24 mouse cellular contexts compared by ENCODE assay signal in genomic region chr2:132871663-132872062, GRCm38 (mm10). TPM values are rescaled to one million over a fixed set of nuclear protein-coding genes. Genes with fewer than 3 reads are reported as not detected.
DNase-seq lines count a peak whose midpoint lies in the region; ATAC-seq and TF ChIP-seq lines count a peak whose summit lies in the region.
"Had no signal": no experiment of that assay in that cellular context is flagged by ENCODE, and none has a peak within 500 bp of the region (broad histone marks: within the 10 kb centered on the region; RNA-seq: fewer than 3 reads in every experiment).

No protein-coding gene starts in this region.

- no peak for DNase-seq in CH12.LX (ENCODE audit: extremely low read depth)
- DNase-seq in kidney, adult 8-10 months: peak; percentile 88 to 94
- DNase-seq in kidney, postnatal 36 days: peak; percentile 83 to 94
- DNase-seq in frontal cortex, adult 2 months (ENCODE audit: extremely low spot score in 1 of 2, low spot score in 1 of 2): no peak
- DNase-seq in forebrain, embryonic 14.5 days (ENCODE audit: low spot score): no peak
- DNase-seq: cerebellum, adult 11-12 months; cerebellum, postnatal 14 days; heart, postnatal 4 days; layer of hippocampus, adult 9-11 months; lung, postnatal 36 days; midbrain, embryonic 14.5 days; right cerebral cortex, postnatal 14 days; spleen, adult 18-20 months had no signal

- ATAC-seq in intestine, postnatal 0 days: peak; percentile 59
- no peak for ATAC-seq in intestine, embryonic 15.5 days
- ATAC-seq in hindbrain, embryonic 13.5 days (ENCODE audit: low FRiP score): no peak
- ATAC-seq in forebrain, embryonic 14.5 days: no peak
- ATAC-seq: CD4-positive, CD25-positive, alpha-beta regulatory T cell, adult 4 months; intestine, embryonic 16.5 days had no signal

- peaks cover 5% of the 10 kb centered on the region; the same call in 1 of the 2 replicates for H3K36me3 ChIP-seq in intestine, postnatal 0 days (ENCODE audit: control insufficient read depth, insufficient read depth)
- no peaks in the 10 kb centered on the region for H3K36me3 ChIP-seq in intestine, embryonic 15.5 days
- peaks cover 6 to 13% of the 10 kb centered on the region in 2 experiments for H3K36me3 ChIP-seq in CH12.LX (replicated peaks in 1 of 2; ENCODE audit: control insufficient read depth in 1 of 2, insufficient read depth in 1 of 2, low read length in 1 of 2)
- H3K36me3 ChIP-seq in hindbrain, embryonic 13.5 days: peaks cover 6% of the 10 kb centered on the region
- H3K36me3 ChIP-seq in forebrain, embryonic 14.5 days (ENCODE audit: control insufficient read depth, insufficient read depth, low read length): peaks cover 5% of the 10 kb centered on the region

- no peak for TF ChIP-seq CTCF in intestine, postnatal 0 days (IDR thresholded peaks at IDR 0.05; ENCODE audit: low read depth)
- no peak for TF ChIP-seq CTCF in CH12.LX (conservative IDR thresholded peaks at IDR 0.05 in 1 of 2, IDR thresholded peaks at IDR 0.05 in 1 of 2; ENCODE audit: low read depth in 2 of 2, low read length in 2 of 2)

- in situ Hi-C loops in CH12.LX (cut with MboI; ENCODE audit: low pct_ligation_motif_present, low pct_unique_long_range_greater_than_20kb, low sequenced_read_pairs): no loop called here

- no peaks in the 10 kb centered on the region for H3K79me2 ChIP-seq in CH12.LX (replicated peaks; ENCODE audit: control insufficient read depth, extremely low read depth, insufficient read depth, poor library complexity, severe bottlenecking)

- no peaks in the 10 kb centered on the region for H3K27me3 ChIP-seq in intestine, postnatal 0 days (replicated peaks; ENCODE audit: control insufficient read depth, insufficient read depth, low read length)
- H3K27me3 ChIP-seq in intestine, embryonic 15.5 days (replicated peaks): no peaks in the 10 kb centered on the region
- peaks cover 14% of the 10 kb centered on the region for H3K27me3 ChIP-seq in CH12.LX (replicated peaks)
- peaks cover 4% of the 10 kb centered on the region; the same call in 1 of the 2 replicates for H3K27me3 ChIP-seq in hindbrain, embryonic 13.5 days
- H3K27me3 ChIP-seq in forebrain, embryonic 14.5 days (replicated peaks; ENCODE audit: control insufficient read depth, insufficient read depth, low read length): no peaks in the 10 kb centered on the region
- H3K27me3 ChIP-seq: hindbrain, embryonic 15.5 days; lung, embryonic 15.5 days had no signal

- dilution Hi-C loops in CH12.LX (cut with MboI; ENCODE audit: extremely low pct_ligation_motif_present, extremely low pct_unique_long_range_greater_than_20kb, low sequenced_read_pairs): no loop called here

- no peak overlapping the region for H3K4me3 ChIP-seq in intestine, postnatal 0 days (ENCODE audit: low read depth, low read length)
- no peak overlapping the region for H3K4me3 ChIP-seq in intestine, embryonic 15.5 days (replicated peaks)
- H3K4me3 ChIP-seq in CH12.LX (replicated peaks in 1 of 3; ENCODE audit: low read depth in 2 of 3, low read length in 2 of 3, poor library complexity in 1 of 3): no peak overlapping the region
- no peak overlapping the region for H3K4me3 ChIP-seq in hindbrain, embryonic 13.5 days
- H3K4me3 ChIP-seq in forebrain, embryonic 14.5 days (ENCODE audit: low read depth, low read length): no peak overlapping the region
- H3K4me3 ChIP-seq: hindbrain, embryonic 15.5 days; liver, embryonic 15.5 days; lung, embryonic 15.5 days had no signal

- 41% methylated on average over 3 of the region's 3 CpGs for WGBS in intestine, postnatal 0 days
- WGBS in intestine, embryonic 15.5 days: 66% methylated on average over 3 of the region's 3 CpGs
- 83% methylated on average over 3 of the region's 3 CpGs for WGBS in hindbrain, embryonic 13.5 days
- 78% methylated on average over 3 of the region's 3 CpGs for WGBS in forebrain, embryonic 14.5 days

- no peaks in the 10 kb centered on the region for H3K4me1 ChIP-seq in intestine, postnatal 0 days (replicated peaks; ENCODE audit: control insufficient read depth, insufficient read depth, low read length)
- H3K4me1 ChIP-seq in intestine, embryonic 15.5 days (replicated peaks): no peaks in the 10 kb centered on the region
- H3K4me1 ChIP-seq in CH12.LX (ENCODE audit: control insufficient read depth in 1 of 2, insufficient read depth in 2 of 2): peaks cover 2 to 7% of the 10 kb centered on the region in 2 experiments; a peak in 3 of 4 replicates
- no peaks in the 10 kb centered on the region for H3K4me1 ChIP-seq in hindbrain, embryonic 13.5 days (replicated peaks)
- H3K4me1 ChIP-seq in forebrain, embryonic 14.5 days (ENCODE audit: control insufficient read depth, insufficient read depth, low read length): no peaks in the 10 kb centered on the region
- H3K4me1 ChIP-seq: hindbrain, embryonic 15.5 days; liver, embryonic 15.5 days had no signal

- no peak overlapping the region for H3K9ac ChIP-seq in intestine, postnatal 0 days (ENCODE audit: low read depth, low read length)
- H3K9ac ChIP-seq in intestine, embryonic 15.5 days: no peak overlapping the region
- H3K9ac ChIP-seq in CH12.LX (ENCODE audit: insufficient read depth, low read depth): no peak overlapping the region
- H3K9ac ChIP-seq in hindbrain, embryonic 13.5 days: no peak overlapping the region
- H3K9ac ChIP-seq in forebrain, embryonic 14.5 days (ENCODE audit: low read length): no peak overlapping the region
- H3K9ac ChIP-seq: hindbrain, embryonic 15.5 days; liver, embryonic 15.5 days; lung, embryonic 15.5 days had no signal

- H3K9me3 ChIP-seq in intestine, postnatal 0 days (ENCODE audit: control insufficient read depth): no peaks in the 10 kb centered on the region
- H3K9me3 ChIP-seq in intestine, embryonic 15.5 days: no peaks in the 10 kb centered on the region
- peaks cover 2% of the 10 kb centered on the region for H3K9me3 ChIP-seq in CH12.LX (replicated peaks; ENCODE audit: low read length)
- no peaks in the 10 kb centered on the region for H3K9me3 ChIP-seq in hindbrain, embryonic 13.5 days
- no peaks in the 10 kb centered on the region for H3K9me3 ChIP-seq in forebrain, embryonic 14.5 days (replicated peaks; ENCODE audit: control insufficient read depth, low read length)
- H3K9me3 ChIP-seq: G1E; hindbrain, embryonic 15.5 days; liver, embryonic 15.5 days; lung, embryonic 15.5 days had no signal

- 0 out of 2 replicates have a peak overlapping the region, but pooled peaks have one; percentile 17 for H3K4me2 ChIP-seq in intestine, postnatal 0 days (replicated peaks; ENCODE audit: low read depth)
- no peak overlapping the region for H3K4me2 ChIP-seq in intestine, embryonic 15.5 days (replicated peaks)
- no peak overlapping the region for H3K4me2 ChIP-seq in CH12.LX (ENCODE audit: insufficient read depth, low read depth, poor library complexity, severe bottlenecking)
- no peak overlapping the region for H3K4me2 ChIP-seq in hindbrain, embryonic 13.5 days
- H3K4me2 ChIP-seq in forebrain, embryonic 14.5 days (ENCODE audit: low read length): no peak overlapping the region
- H3K4me2 ChIP-seq: hindbrain, embryonic 15.5 days; liver, embryonic 15.5 days; lung, embryonic 15.5 days had no signal

- H3K27ac ChIP-seq in intestine, postnatal 0 days (ENCODE audit: low read depth, low read length): no peak overlapping the region
- no peak overlapping the region for H3K27ac ChIP-seq in intestine, embryonic 15.5 days
- no peak overlapping the region for H3K27ac ChIP-seq in CH12.LX (ENCODE audit: insufficient read depth, low read depth)
- no peak overlapping the region for H3K27ac ChIP-seq in hindbrain, embryonic 13.5 days
- no peak overlapping the region for H3K27ac ChIP-seq in forebrain, embryonic 14.5 days (ENCODE audit: low read depth, low read length)
- H3K27ac ChIP-seq: hindbrain, embryonic 15.5 days; liver, embryonic 15.5 days; lung, embryonic 15.5 days had no signal

- TF ChIP-seq EP300 in CH12.LX (IDR thresholded peaks at IDR 0.05; ENCODE audit: low read length): no peak

- TF ChIP-seq RAD21 in CH12.LX (IDR thresholded peaks at IDR 0.05; ENCODE audit: low read depth, low read length): no peak

- no peak for TF ChIP-seq POLR2A in CH12.LX (IDR thresholded peaks at IDR 0.05; ENCODE audit: low read depth, low read length)

RNA-seq across cellular contexts. Expression of gene Lrrn4, which starts 9.0 kb away (rescaled TPM):
- 9.5 and 9.8 TPM in 2 replicates for polyA plus RNA-seq in intestine, postnatal 0 days (2015; fragmentation: Nextera tagmentation; extraction: Ambion mirVana)
- 9.8 and 10.9 TPM in 2 replicates for polyA plus RNA-seq in intestine, embryonic 15.5 days (2015; fragmentation: Nextera tagmentation; extraction: Ambion mirVana)
- total RNA-seq in CH12.LX (2012; rRNA removed) (not detected in 2 replicates), CH12.LX (2014; rRNA removed) (not detected in 2 replicates)
- polyA plus RNA-seq in CH12.LX (2012; ENCODE audit: insufficient read length, low read depth): 0.08 TPM in 1 of 2 replicates, not detected in the other
- 0.10 TPM in 1 of 2 replicates, not detected in the other for polyA plus RNA-seq in hindbrain, embryonic 13.5 days (2015; fragmentation: Nextera tagmentation; extraction: Ambion mirVana)
- 0.12 and 0.19 TPM in 2 replicates for polyA plus RNA-seq in frontal cortex, adult 2 months (2012; rRNA removed)
- polyA plus RNA-seq in forebrain, embryonic 14.5 days (2014; fragmentation: Nextera tagmentation; extraction: Ambion mirVana): 0.05 TPM in 1 of 2 replicates, not detected in the other
- total RNA-seq: gastrocnemius, adult 18-20 months; megakaryocyte-erythroid progenitor cell, adult 5-6 weeks had no signal
- polyA plus RNA-seq: G1E had no signal

RNA-seq across cellular contexts. Expression of gene Crls1, which starts 25.2 kb away (rescaled TPM):
- 36.6 and 39.0 TPM in 2 replicates for polyA plus RNA-seq in intestine, postnatal 0 days (2015; fragmentation: Nextera tagmentation; extraction: Ambion mirVana)
- 30.7 and 33.9 TPM in 2 replicates for polyA plus RNA-seq in intestine, embryonic 15.5 days (2015; fragmentation: Nextera tagmentation; extraction: Ambion mirVana)
- total RNA-seq in CH12.LX (2012; rRNA removed) (29.7 and 31.8 TPM in 2 replicates), CH12.LX (2014; rRNA removed) (105 and 109 TPM in 2 replicates)
- polyA plus RNA-seq in CH12.LX (2012; ENCODE audit: insufficient read length, low read depth): 34.5 and 44.9 TPM in 2 replicates
- 9.2 and 9.3 TPM in 2 replicates for polyA plus RNA-seq in hindbrain, embryonic 13.5 days (2015; fragmentation: Nextera tagmentation; extraction: Ambion mirVana)
- polyA plus RNA-seq in frontal cortex, adult 2 months (2012; rRNA removed): 28.5 TPM in 2 replicates
- 8.2 and 8.9 TPM in 2 replicates for polyA plus RNA-seq in forebrain, embryonic 14.5 days (2014; fragmentation: Nextera tagmentation; extraction: Ambion mirVana)

RNA-seq across cellular contexts. Expression of gene Mcm8, which starts 55.7 kb away (rescaled TPM):
- polyA plus RNA-seq in intestine, postnatal 0 days (2015; fragmentation: Nextera tagmentation; extraction: Ambion mirVana): 2.5 and 3.5 TPM in 2 replicates
- 11.0 and 11.9 TPM in 2 replicates for polyA plus RNA-seq in intestine, embryonic 15.5 days (2015; fragmentation: Nextera tagmentation; extraction: Ambion mirVana)
- total RNA-seq in CH12.LX (2012; rRNA removed) (22.1 and 24.7 TPM in 2 replicates), CH12.LX (2014; rRNA removed) (24.9 and 26.9 TPM in 2 replicates)
- 24.6 and 25.1 TPM in 2 replicates for polyA plus RNA-seq in CH12.LX (2012; ENCODE audit: insufficient read length, low read depth)
- polyA plus RNA-seq in hindbrain, embryonic 13.5 days (2015; fragmentation: Nextera tagmentation; extraction: Ambion mirVana): 5.8 and 6.7 TPM in 2 replicates
- 3.1 and 3.5 TPM in 2 replicates for polyA plus RNA-seq in frontal cortex, adult 2 months (2012; rRNA removed)
- polyA plus RNA-seq in forebrain, embryonic 14.5 days (2014; fragmentation: Nextera tagmentation; extraction: Ambion mirVana): 9.3 and 9.5 TPM in 2 replicates

RNA-seq across cellular contexts. Expression of gene Trmt6, which starts 55.8 kb away (rescaled TPM):
- polyA plus RNA-seq in intestine, postnatal 0 days (2015; fragmentation: Nextera tagmentation; extraction: Ambion mirVana): 35.5 and 38.4 TPM in 2 replicates
- polyA plus RNA-seq in intestine, embryonic 15.5 days (2015; fragmentation: Nextera tagmentation; extraction: Ambion mirVana): 30.0 and 40.0 TPM in 2 replicates
- total RNA-seq in CH12.LX (2012; rRNA removed) (35.1 and 53.0 TPM in 2 replicates), CH12.LX (2014; rRNA removed) (77.6 and 84.5 TPM in 2 replicates)
- 89.9 and 92.5 TPM in 2 replicates for polyA plus RNA-seq in CH12.LX (2012; ENCODE audit: insufficient read length, low read depth)
- polyA plus RNA-seq in hindbrain, embryonic 13.5 days (2015; fragmentation: Nextera tagmentation; extraction: Ambion mirVana): 25.6 and 26.5 TPM in 2 replicates
- 25.2 and 29.6 TPM in 2 replicates for polyA plus RNA-seq in frontal cortex, adult 2 months (2012; rRNA removed)
- 24.0 and 29.7 TPM in 2 replicates for polyA plus RNA-seq in forebrain, embryonic 14.5 days (2014; fragmentation: Nextera tagmentation; extraction: Ambion mirVana)

Comparison
In these comparisons a context has a peak if more than half of its experiments do, and no peak if none do; other contexts are left out.
1. DNase-seq: peak in kidney, adult 8-10 months (2 of 2) and kidney, postnatal 36 days (2 of 2); none in CH12.LX (single experiment), frontal cortex, adult 2 months (0 of 2) and forebrain, embryonic 14.5 days (single experiment).